In genomic region chr8:124585718-124586425, GRCm38 (mm10) we compare ENCODE assay signal across 8 mouse cellular contexts. TPM values are rescaled to one million over a fixed set of nuclear protein-coding genes. Genes with fewer than 3 reads are reported as not detected.
DNase-seq lines count a peak whose midpoint lies in the region; ATAC-seq and TF ChIP-seq lines count a peak whose summit lies in the region.

No protein-coding gene starts in this region.

- H3K27ac ChIP-seq in embryonic facial prominence, embryonic 13.5 days = no peak overlapping the region
- no peak overlapping the region for H3K27ac ChIP-seq in embryonic facial prominence, embryonic 10.5 days (replicated peaks)
- no peak overlapping the region for H3K27ac ChIP-seq in midbrain, embryonic 16.5 days (ENCODE audit: low read length)
- no peak overlapping the region for H3K27ac ChIP-seq in midbrain, embryonic 14.5 days (replicated peaks; ENCODE audit: low read depth, low read length)
- H3K27ac ChIP-seq in olfactory bulb, adult 2 months (ENCODE audit: insufficient read depth, low read depth, low read length) = peak overlapping the region; percentile 40; the same call in 1 of the 2 replicates

- no peak overlapping the region for H3K4me2 ChIP-seq in embryonic facial prominence, embryonic 13.5 days
- H3K4me2 ChIP-seq in midbrain, embryonic 16.5 days (ENCODE audit: low read length) = no peak overlapping the region
- no peak overlapping the region for H3K4me2 ChIP-seq in midbrain, embryonic 14.5 days (ENCODE audit: low read length)

- ATAC-seq in embryonic facial prominence, embryonic 13.5 days (ENCODE audit: insufficient number of reproducible peaks, insufficient read depth, low FRiP score, low TSS enrichment, low read depth) = no peak
- ATAC-seq in midbrain, embryonic 16.5 days = 0 out of 2 replicates have a peak, but pooled peaks have one; percentile 32
- no peak for ATAC-seq in midbrain, embryonic 14.5 days (ENCODE audit: low FRiP score, low TSS enrichment)

- intact Hi-C loops in heart, postnatal 10 days (cut with DNase I) = no loop called here

- peaks cover 7% of the 10 kb centered on the region; the same call in 1 of the 2 replicates for H3K4me1 ChIP-seq in embryonic facial prominence, embryonic 13.5 days
- H3K4me1 ChIP-seq in embryonic facial prominence, embryonic 10.5 days = peaks cover 17% of the 10 kb centered on the region; the same call in 1 of the 2 replicates
- H3K4me1 ChIP-seq in midbrain, embryonic 16.5 days (ENCODE audit: control insufficient read depth, insufficient read depth, low read length) = no peaks in the 10 kb centered on the region
- H3K4me1 ChIP-seq in midbrain, embryonic 14.5 days (ENCODE audit: control insufficient read depth, insufficient read depth, low read length) = no peaks in the 10 kb centered on the region
- H3K4me1 ChIP-seq in olfactory bulb, adult 2 months (ENCODE audit: control insufficient read depth, insufficient read depth, low read length) = peaks cover 17% of the 10 kb centered on the region

- WGBS in embryonic facial prominence, embryonic 13.5 days = 51% methylated on average over 3 of the region's 3 CpGs
- 63% methylated on average over 3 of the region's 3 CpGs for WGBS in embryonic facial prominence, embryonic 10.5 days
- WGBS in midbrain, embryonic 16.5 days = 41% methylated on average over 2 of the region's 3 CpGs
- WGBS in midbrain, embryonic 14.5 days = 52% methylated on average over 3 of the region's 3 CpGs
- 38% methylated on average over 3 of the region's 3 CpGs for WGBS in olfactory bulb, adult 2 months

- H3K9me3 ChIP-seq in embryonic facial prominence, embryonic 13.5 days = no peaks in the 10 kb centered on the region
- no peaks in the 10 kb centered on the region for H3K9me3 ChIP-seq in embryonic facial prominence, embryonic 10.5 days
- H3K9me3 ChIP-seq in midbrain, embryonic 16.5 days (replicated peaks; ENCODE audit: control insufficient read depth, low read length, poor library complexity, severe bottlenecking) = no peaks in the 10 kb centered on the region
- H3K9me3 ChIP-seq in midbrain, embryonic 14.5 days (ENCODE audit: control insufficient read depth, low read length) = no peaks in the 10 kb centered on the region

- H3K27me3 ChIP-seq in embryonic facial prominence, embryonic 13.5 days = no peaks in the 10 kb centered on the region
- H3K27me3 ChIP-seq in embryonic facial prominence, embryonic 10.5 days (replicated peaks; ENCODE audit: low read depth, poor library complexity, severe bottlenecking) = no peaks in the 10 kb centered on the region
- no peaks in the 10 kb centered on the region for H3K27me3 ChIP-seq in midbrain, embryonic 16.5 days (ENCODE audit: control insufficient read depth, insufficient read depth, low read depth, low read length)
- H3K27me3 ChIP-seq in midbrain, embryonic 14.5 days (ENCODE audit: control insufficient read depth, insufficient read depth, low read length) = no peaks in the 10 kb centered on the region

- TF ChIP-seq POLR2A in olfactory bulb, adult 2 months (IDR thresholded peaks at IDR 0.05; ENCODE audit: insufficient read depth, low read depth, low read length) = no peak

- H3K36me3 ChIP-seq in embryonic facial prominence, embryonic 13.5 days = no peaks in the 10 kb centered on the region
- H3K36me3 ChIP-seq in embryonic facial prominence, embryonic 10.5 days (replicated peaks) = no peaks in the 10 kb centered on the region
- no peaks in the 10 kb centered on the region for H3K36me3 ChIP-seq in midbrain, embryonic 16.5 days (ENCODE audit: control insufficient read depth, insufficient read depth, low read length)
- no peaks in the 10 kb centered on the region for H3K36me3 ChIP-seq in midbrain, embryonic 14.5 days (ENCODE audit: control insufficient read depth, insufficient read depth, low read length)

- no peak overlapping the region for H3K4me3 ChIP-seq in embryonic facial prominence, embryonic 13.5 days
- no peak overlapping the region for H3K4me3 ChIP-seq in embryonic facial prominence, embryonic 10.5 days
- H3K4me3 ChIP-seq in midbrain, embryonic 16.5 days (ENCODE audit: low read depth, low read length) = no peak overlapping the region
- no peak overlapping the region for H3K4me3 ChIP-seq in midbrain, embryonic 14.5 days (replicated peaks; ENCODE audit: low read depth, low read length)
- H3K4me3 ChIP-seq in olfactory bulb, adult 2 months (ENCODE audit: insufficient read depth, low read depth, low read length) = no peak overlapping the region

- no peak for DNase-seq in embryonic facial prominence, embryonic 10.5 days (ENCODE audit: low spot score)
- no peak for DNase-seq in midbrain, embryonic 14.5 days
- peak; percentile 34 to 44 for DNase-seq in heart, postnatal 10 days
- DNase-seq in right cerebral cortex, postnatal 10 days (ENCODE audit: low spot score in 2 of 2) = no peak
- DNase-seq in layer of hippocampus, adult 9-10 months (ENCODE audit: low spot score) = no peak

- H3K9ac ChIP-seq in embryonic facial prominence, embryonic 13.5 days = 0 out of 2 replicates have a peak overlapping the region, but pooled peaks have one; percentile 3
- H3K9ac ChIP-seq in midbrain, embryonic 16.5 days (ENCODE audit: low read depth, low read length) = no peak overlapping the region
- H3K9ac ChIP-seq in midbrain, embryonic 14.5 days (replicated peaks; ENCODE audit: low read length) = no peak overlapping the region

- TF ChIP-seq CTCF in olfactory bulb, adult 2 months (IDR thresholded peaks at IDR 0.05; ENCODE audit: insufficient read depth, low read depth, low read length) = no peak

RNA-seq across cellular contexts. Expression of gene Capn9, which starts 10.0 kb away (rescaled TPM):
- 0.08 TPM in 1 of 2 replicates, not detected in the other for polyA plus RNA-seq in embryonic facial prominence, embryonic 13.5 days (2015; fragmentation: Nextera tagmentation; extraction: Ambion mirVana)
- not detected in 2 replicates for polyA plus RNA-seq in embryonic facial prominence, embryonic 10.5 days (2016; fragmentation: Nextera tagmentation; extraction: Ambion mirVana)
- polyA plus RNA-seq in midbrain, embryonic 16.5 days (2015; fragmentation: Nextera tagmentation; extraction: Ambion mirVana) = 0.17 and 0.20 TPM in 2 replicates
- 0.09 and 0.15 TPM in 2 replicates for polyA plus RNA-seq in midbrain, embryonic 14.5 days (2014; fragmentation: Nextera tagmentation; extraction: Ambion mirVana)
- total RNA-seq in heart, postnatal 10 days (2021) = not detected
- polyA plus RNA-seq in olfactory bulb, adult 2 months (2012; ENCODE audit: insufficient read depth, insufficient read length, low replicate concordance, missing spikeins) = not detected in 2 replicates

RNA-seq across cellular contexts. Expression of gene Agt, which starts 16.4 kb away (rescaled TPM):
- 0.28 and 1.9 TPM in 2 replicates for polyA plus RNA-seq in embryonic facial prominence, embryonic 13.5 days (2015; fragmentation: Nextera tagmentation; extraction: Ambion mirVana)
- polyA plus RNA-seq in embryonic facial prominence, embryonic 10.5 days (2016; fragmentation: Nextera tagmentation; extraction: Ambion mirVana) = 0.15 TPM in 1 of 2 replicates, not detected in the other
- 1.5 and 10.1 TPM in 2 replicates for polyA plus RNA-seq in midbrain, embryonic 16.5 days (2015; fragmentation: Nextera tagmentation; extraction: Ambion mirVana)
- 0.25 and 0.26 TPM in 2 replicates for polyA plus RNA-seq in midbrain, embryonic 14.5 days (2014; fragmentation: Nextera tagmentation; extraction: Ambion mirVana)
- total RNA-seq in heart, postnatal 10 days (2021) = 10 to 100 TPM in 1 of 2 experiments, 1 to 10 TPM in 1; 6.1 to 17.1 TPM
- polyA plus RNA-seq in olfactory bulb, adult 2 months (2012; ENCODE audit: insufficient read depth, insufficient read length, low replicate concordance, missing spikeins) = not detected in 2 replicates

Comparison
In these comparisons a context has a peak if more than half of its experiments do, and no peak if none do; other contexts are left out.
1. DNase-seq: peak in heart, postnatal 10 days (2 of 2); none in embryonic facial prominence, embryonic 10.5 days (single experiment), midbrain, embryonic 14.5 days (single experiment), right cerebral cortex, postnatal 10 days (0 of 2) and layer of hippocampus, adult 9-10 months (single experiment).